Mouse (Mus musculus): ENCODE data around the gene Lrfn1. TPM values are rescaled to one million over a fixed set of nuclear protein-coding genes. Genes with fewer than 3 reads are reported as not detected.

Gene Lrfn1
- polyA plus RNA-seq, 1 experiment from 2014 or later: 4.4 TPM

DNA sequence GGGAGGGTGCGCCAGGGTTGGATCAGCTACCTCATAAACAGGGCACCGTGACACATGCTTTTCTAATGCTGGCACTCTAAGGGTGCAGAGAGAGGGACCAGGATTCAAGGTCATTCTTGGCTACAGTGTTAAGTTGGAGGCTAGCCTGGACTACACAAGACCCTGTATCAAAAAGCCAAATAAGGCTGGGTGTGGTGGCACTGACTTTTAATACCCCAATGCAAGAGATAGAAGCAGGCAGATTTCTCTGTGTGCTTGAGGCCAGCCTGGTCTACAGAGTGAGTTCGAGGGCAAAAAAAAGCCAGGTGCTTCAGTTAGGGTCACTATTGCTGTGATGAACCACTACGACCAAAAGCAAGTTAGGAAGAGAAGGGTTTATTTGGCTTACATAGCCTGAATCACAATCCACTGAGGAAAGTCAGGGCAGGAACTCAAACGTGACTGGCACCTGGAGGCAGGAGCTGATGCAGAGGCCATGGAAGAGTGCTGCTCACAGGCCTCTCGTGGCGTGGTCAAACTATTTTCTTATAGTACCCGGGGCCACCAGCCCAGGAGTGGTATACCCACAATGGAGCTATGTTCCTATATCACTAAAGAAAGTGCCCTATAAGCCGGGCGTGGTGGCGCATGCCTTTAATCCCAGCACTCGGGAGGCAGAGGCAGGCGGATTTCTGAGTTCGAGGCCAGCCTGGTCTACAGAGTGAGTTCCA is 9.8 kb upstream of the Lrfn1 start:
- DNase-seq (ENCODE audit: low spot score) (no peak), ATAC-seq (replicated peaks; ENCODE audit: insufficient number of reproducible peaks, low FRiP score, low TSS enrichment, low read depth) (no peak)
- 89% methylated on average over 13 of the region's 14 CpGs for WGBS
- Histone ChIP-seq H3K27me3 (ENCODE audit: control insufficient read depth, insufficient read depth, low read length) (no peaks in the 10 kb centered on the region), H3K9ac (replicated peaks; ENCODE audit: low read length) (no peak overlapping the region), H3K4me1 (ENCODE audit: control insufficient read depth, insufficient read depth, low read length) (no peaks in the 10 kb centered on the region), H3K27ac (replicated peaks; ENCODE audit: low read depth, low read length) (no peak overlapping the region), H3K4me2 (ENCODE audit: low read depth, low read length) (no peak overlapping the region), H3K36me3 (replicated peaks; ENCODE audit: control insufficient read depth, insufficient read depth, low read depth, low read length) (no peaks in the 10 kb centered on the region), H3K9me3 (replicated peaks; ENCODE audit: control insufficient read depth, low read length) (no peaks in the 10 kb centered on the region), H3K4me3 (ENCODE audit: low read depth, low read length) (no peak overlapping the region)

DNA sequence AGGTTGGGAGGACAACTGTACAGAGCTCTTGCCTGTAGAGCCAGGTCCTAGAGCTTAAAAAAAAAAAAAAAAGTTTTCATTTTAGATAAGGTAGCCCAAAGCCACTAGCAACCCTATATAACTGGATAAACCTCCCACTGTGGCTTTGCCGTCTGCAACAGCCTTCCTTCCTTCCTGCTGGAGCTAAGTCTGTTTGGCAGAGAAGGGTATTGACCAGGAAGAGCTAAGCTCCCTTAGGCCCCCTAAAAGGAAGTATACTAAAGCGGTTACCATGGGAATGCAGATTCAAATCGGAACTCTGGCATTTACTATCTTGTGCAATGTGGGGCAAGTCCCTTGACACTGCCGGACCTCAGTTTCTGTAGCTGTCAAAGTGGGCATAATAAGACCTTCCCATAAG is 9.1 kb upstream of the Lrfn1 start:
- Histone ChIP-seq H3K4me2 (ENCODE audit: low read depth, low read length) (no peak overlapping the region), H3K9ac (replicated peaks; ENCODE audit: low read length) (no peak overlapping the region), H3K27me3 (ENCODE audit: control insufficient read depth, insufficient read depth, low read length) (no peaks in the 10 kb centered on the region), H3K36me3 (replicated peaks; ENCODE audit: control insufficient read depth, insufficient read depth, low read depth, low read length) (no peaks in the 10 kb centered on the region), H3K27ac (replicated peaks; ENCODE audit: low read depth, low read length) (no peak overlapping the region), H3K4me3 (ENCODE audit: low read depth, low read length) (no peak overlapping the region), H3K9me3 (replicated peaks; ENCODE audit: control insufficient read depth, low read length) (no peaks in the 10 kb centered on the region), H3K4me1 (ENCODE audit: control insufficient read depth, insufficient read depth, low read length) (no peaks in the 10 kb centered on the region)
- DNase-seq (ENCODE audit: low spot score) (no peak), ATAC-seq (replicated peaks; ENCODE audit: insufficient number of reproducible peaks, low FRiP score, low TSS enrichment, low read depth) (no peak)
- WGBS: 61% methylated on average over 4 of the region's 4 CpGs

DNA sequence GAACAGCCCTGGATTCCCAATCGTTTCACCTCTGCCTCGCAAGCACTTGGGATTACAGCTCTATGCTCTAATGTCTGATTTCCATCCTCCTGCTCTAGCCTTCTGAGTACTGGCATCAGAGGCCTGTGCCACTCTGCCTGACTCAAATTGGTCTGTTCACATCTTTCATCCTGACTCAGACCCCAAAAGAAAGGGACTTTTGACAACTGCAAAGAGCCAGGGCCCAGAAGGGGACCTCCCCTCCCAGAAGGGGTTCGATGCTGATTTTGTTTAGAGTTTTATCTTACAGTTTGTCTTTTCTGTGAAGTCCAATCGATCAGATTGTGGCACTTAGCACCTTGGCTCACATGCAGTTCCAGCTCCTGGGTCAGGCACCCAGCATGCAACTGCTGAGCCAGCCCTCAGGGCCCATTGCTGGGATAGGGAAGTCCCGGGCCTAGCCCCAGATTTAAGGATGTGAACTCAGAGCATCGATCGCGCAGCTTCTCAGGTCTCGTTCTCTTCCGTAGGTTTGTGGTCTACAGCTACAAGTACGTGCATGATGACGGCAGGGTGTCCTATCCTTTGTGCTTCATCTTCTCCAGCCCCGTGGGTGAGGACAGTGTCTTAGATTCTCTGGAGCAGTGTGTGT is 7.3 kb upstream of the Lrfn1 start:
- Histone ChIP-seq H3K27ac (replicated peaks; ENCODE audit: low read depth, low read length) (no peak overlapping the region), H3K9ac (replicated peaks; ENCODE audit: low read length) (no peak overlapping the region), H3K36me3 (replicated peaks; ENCODE audit: control insufficient read depth, insufficient read depth, low read depth, low read length) (no peaks in the 10 kb centered on the region), H3K27me3 (ENCODE audit: control insufficient read depth, insufficient read depth, low read length) (no peaks in the 10 kb centered on the region), H3K4me2 (ENCODE audit: low read depth, low read length) (no peak overlapping the region), H3K4me3 (ENCODE audit: low read depth, low read length) (no peak overlapping the region), H3K9me3 (replicated peaks; ENCODE audit: control insufficient read depth, low read length) (no peaks in the 10 kb centered on the region), H3K4me1 (ENCODE audit: control insufficient read depth, insufficient read depth, low read length) (no peaks in the 10 kb centered on the region)
- DNase-seq (ENCODE audit: low spot score): no peak
- WGBS: 84% methylated on average over 13 of the region's 13 CpGs
- no peak for ATAC-seq (replicated peaks; ENCODE audit: insufficient number of reproducible peaks, low FRiP score, low TSS enrichment, low read depth)

DNA sequence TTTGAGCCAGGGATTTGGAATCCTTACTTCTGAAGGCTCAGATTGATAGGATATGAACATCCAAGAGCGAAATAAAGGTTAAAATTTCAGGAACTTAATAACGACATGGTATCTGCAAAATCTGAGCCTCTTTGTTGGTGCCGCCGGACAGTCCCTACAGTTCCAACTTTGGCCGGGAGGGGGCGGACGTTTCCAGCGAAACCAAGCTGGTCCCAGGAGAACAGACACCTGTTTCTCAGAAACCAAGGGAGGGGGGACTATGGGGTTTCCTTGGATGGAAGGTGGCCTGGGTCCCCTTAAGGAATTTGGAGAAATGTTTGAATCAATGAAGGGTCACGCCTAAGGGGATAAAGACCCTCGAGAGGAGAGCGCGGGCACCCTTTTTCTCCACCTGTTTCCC is 5.3 kb upstream of the Lrfn1 start:
- H3K4me1 ChIP-seq (ENCODE audit: control insufficient read depth, insufficient read depth, low read length): no peaks in the 10 kb centered on the region
- DNase-seq (ENCODE audit: low spot score) (peak; percentile 74), ATAC-seq (replicated peaks; ENCODE audit: insufficient number of reproducible peaks, low FRiP score, low TSS enrichment, low read depth) (no peak)
- no peaks in the 10 kb centered on the region for H3K9me3 ChIP-seq (replicated peaks; ENCODE audit: control insufficient read depth, low read length)
- H3K36me3 ChIP-seq (replicated peaks; ENCODE audit: control insufficient read depth, insufficient read depth, low read depth, low read length): no peaks in the 10 kb centered on the region
- no peak overlapping the region for H3K27ac ChIP-seq (replicated peaks; ENCODE audit: low read depth, low read length)
- WGBS: 6% methylated on average over 12 of the region's 12 CpGs
- H3K27me3 ChIP-seq (ENCODE audit: control insufficient read depth, insufficient read depth, low read length): no peaks in the 10 kb centered on the region
- H3K4me2 ChIP-seq (ENCODE audit: low read depth, low read length): no peak overlapping the region
- H3K4me3 ChIP-seq (ENCODE audit: low read depth, low read length): no peak overlapping the region
- no peak overlapping the region for H3K9ac ChIP-seq (replicated peaks; ENCODE audit: low read length)

DNA sequence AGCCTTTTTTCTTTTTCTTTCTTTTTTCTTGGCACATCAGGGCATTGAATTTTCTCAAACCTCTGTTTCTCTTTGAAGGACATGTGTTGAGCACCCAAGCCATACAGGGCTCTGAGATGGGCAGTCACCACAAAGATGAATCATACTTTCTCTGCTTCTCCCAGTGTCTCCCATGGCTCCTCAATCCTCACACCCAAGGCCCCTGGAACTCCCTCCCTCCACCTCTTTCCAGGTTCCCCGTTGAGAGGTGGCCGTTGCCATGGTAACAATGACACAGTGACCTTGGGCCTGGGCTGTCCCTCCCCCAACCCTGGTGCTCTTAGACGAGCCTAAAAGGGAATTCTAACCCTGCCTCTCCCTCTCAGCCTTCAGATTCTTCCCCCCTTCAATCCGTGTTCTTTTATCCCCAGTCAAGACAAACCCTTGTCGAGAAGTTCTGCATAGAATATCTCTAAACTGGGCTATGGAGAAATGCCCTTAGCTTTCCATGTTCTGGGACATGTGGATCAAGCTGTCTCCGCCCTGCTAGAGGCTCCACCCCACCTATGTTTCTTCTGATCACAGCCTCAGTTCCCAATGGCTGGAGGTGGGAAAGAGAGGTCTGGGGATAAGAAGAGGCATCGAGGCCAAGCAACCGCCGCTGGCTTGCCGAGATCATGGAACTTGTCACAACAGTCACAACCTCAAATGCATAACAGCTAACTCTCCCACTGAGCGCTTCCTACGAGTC is 4.5 kb upstream of the Lrfn1 start:
- Histone ChIP-seq H3K4me1 (ENCODE audit: control insufficient read depth, insufficient read depth, low read length) (no peaks in the 10 kb centered on the region), H3K9me3 (replicated peaks; ENCODE audit: control insufficient read depth, low read length) (no peaks in the 10 kb centered on the region), H3K27me3 (ENCODE audit: control insufficient read depth, insufficient read depth, low read length) (no peaks in the 10 kb centered on the region), H3K4me3 (ENCODE audit: low read depth, low read length) (no peak overlapping the region), H3K36me3 (replicated peaks; ENCODE audit: control insufficient read depth, insufficient read depth, low read depth, low read length) (no peaks in the 10 kb centered on the region), H3K9ac (replicated peaks; ENCODE audit: low read length) (no peak overlapping the region), H3K27ac (replicated peaks; ENCODE audit: low read depth, low read length) (no peak overlapping the region), H3K4me2 (ENCODE audit: low read depth, low read length) (no peak overlapping the region)
- WGBS: 14% methylated on average over 12 of the region's 12 CpGs
- ATAC-seq (replicated peaks; ENCODE audit: insufficient number of reproducible peaks, low FRiP score, low TSS enrichment, low read depth) (no peak), DNase-seq (ENCODE audit: low spot score) (peak; percentile 27)

- Histone ChIP-seq H3K4me3 (ENCODE audit: low read depth, low read length) (no peak overlapping the region), H3K9me3 (replicated peaks; ENCODE audit: control insufficient read depth, low read length) (no peaks in the 10 kb centered on the region), H3K36me3 (replicated peaks; ENCODE audit: control insufficient read depth, insufficient read depth, low read depth, low read length) (no peaks in the 10 kb centered on the region), H3K9ac (replicated peaks; ENCODE audit: low read length) (no peak overlapping the region), H3K27me3 (ENCODE audit: control insufficient read depth, insufficient read depth, low read length) (no peaks in the 10 kb centered on the region), H3K27ac (replicated peaks; ENCODE audit: low read depth, low read length) (no peak overlapping the region), H3K4me1 (ENCODE audit: control insufficient read depth, insufficient read depth, low read length) (no peaks in the 10 kb centered on the region), H3K4me2 (ENCODE audit: low read depth, low read length) (no peak overlapping the region)
- no peak for ATAC-seq (replicated peaks; ENCODE audit: insufficient number of reproducible peaks, low FRiP score, low TSS enrichment, low read depth)
- 64% methylated on average over 13 of the region's 13 CpGs for WGBS
- DNase-seq (ENCODE audit: low spot score): no peak
Observed at GRCm38 (mm10) chr7:28447865-28448820, 3.6 kb upstream of the Lrfn1 start.

DNA sequence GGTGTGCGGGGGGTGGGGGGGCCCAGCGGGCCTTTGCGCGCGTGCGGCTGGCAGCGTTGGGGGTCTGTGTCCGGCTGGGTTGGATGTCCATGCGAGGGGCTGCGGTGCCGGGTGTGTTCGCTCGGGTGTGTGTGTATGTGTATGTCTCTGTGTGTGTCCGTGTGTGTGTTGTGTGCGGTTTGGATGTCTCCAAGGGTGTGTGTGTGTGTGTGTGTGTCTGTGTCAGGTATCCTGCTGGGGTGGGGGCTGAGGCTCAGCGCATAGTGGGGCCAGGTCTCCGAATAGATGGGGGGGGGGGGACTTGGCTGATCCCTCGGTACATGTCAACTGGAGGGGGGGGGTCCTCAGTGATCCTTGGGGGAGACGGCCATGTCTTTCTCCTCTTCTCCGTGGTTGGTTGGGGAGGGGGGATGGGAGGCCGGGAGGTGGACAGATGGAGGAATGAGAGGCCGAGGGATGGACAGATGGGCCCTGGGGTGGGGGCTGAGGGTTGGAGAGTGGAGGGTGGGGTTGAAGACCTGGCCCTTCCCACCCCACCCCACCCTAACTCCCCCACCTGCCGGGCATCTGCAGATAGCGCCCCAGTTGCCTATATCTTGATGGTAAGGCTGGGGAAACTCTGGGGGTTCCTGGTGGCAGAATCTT is 703 bp downstream of the Lrfn1 start:
- Histone ChIP-seq H3K4me2 (ENCODE audit: low read depth, low read length) (peak overlapping the region; percentile 93), H3K4me3 (ENCODE audit: low read depth, low read length) (peak overlapping the region; percentile 91), H3K9ac (replicated peaks; ENCODE audit: low read length) (peak overlapping the region; percentile 93), H3K27ac (replicated peaks; ENCODE audit: low read depth, low read length) (peak overlapping the region; percentile 59; the same call in 1 of the 2 replicates), H3K9me3 (replicated peaks; ENCODE audit: control insufficient read depth, low read length) (no peaks in the 10 kb centered on the region), H3K27me3 (ENCODE audit: control insufficient read depth, insufficient read depth, low read length) (no peaks in the 10 kb centered on the region), H3K36me3 (replicated peaks; ENCODE audit: control insufficient read depth, insufficient read depth, low read depth, low read length) (no peaks in the 10 kb centered on the region), H3K4me1 (ENCODE audit: control insufficient read depth, insufficient read depth, low read length) (no peaks in the 10 kb centered on the region)
- DNase-seq (ENCODE audit: low spot score) (no peak), ATAC-seq (replicated peaks; ENCODE audit: insufficient number of reproducible peaks, low FRiP score, low TSS enrichment, low read depth) (peak; percentile 35; the same call in 1 of the 2 replicates)
- 1% methylated on average over 23 of the region's 24 CpGs for WGBS

Measured in embryonic facial prominence, embryonic 11.5 days (tissue).